Mouse (Mus musculus) C2C12 (cell line): ENCODE measurements around the gene Kirrel.
"Not testable (repeated sequence)": the region's sequence is repeated elsewhere in the genome, so short reads cannot be mapped to it uniquely, and the experiment has no call there.

Experiments used
- CEBPB ChIP-seq: IDR thresholded peaks from one replicate; pipeline ENCODE4 v1.6.1; 2011; ENCODE audit warnings: low read depth, mild to moderate bottlenecking, control low read depth, moderate library complexity
- CTCF ChIP-seq: IDR thresholded peaks from one replicate; pipeline ENCODE4 v1.5.1; 2011; ENCODE audit not compliant: control insufficient read depth, insufficient read depth, insufficient read length
- FOSL1 ChIP-seq: IDR thresholded peaks from one replicate; pipeline ENCODE4 v1.8.0; 2011; ENCODE audit warnings: mild to moderate bottlenecking, low read length; ENCODE audit not compliant: poor library complexity, insufficient read depth, severe bottlenecking
- MAX ChIP-seq: IDR thresholded peaks from one replicate; pipeline ENCODE4 v1.6.1; 2011; ENCODE audit warnings: mild to moderate bottlenecking, control low read depth
- MYOD1 ChIP-seq: IDR thresholded peaks from one replicate; pipeline ENCODE4 v1.6.1; 2011; ENCODE audit warnings: low read depth; ENCODE audit not compliant: control insufficient read depth, insufficient read length
- USF1 ChIP-seq: IDR thresholded peaks from one replicate; pipeline ENCODE4 v1.6.1; 2011; ENCODE audit warnings: low read depth, mild to moderate bottlenecking, control low read depth, moderate library complexity

DNA sequence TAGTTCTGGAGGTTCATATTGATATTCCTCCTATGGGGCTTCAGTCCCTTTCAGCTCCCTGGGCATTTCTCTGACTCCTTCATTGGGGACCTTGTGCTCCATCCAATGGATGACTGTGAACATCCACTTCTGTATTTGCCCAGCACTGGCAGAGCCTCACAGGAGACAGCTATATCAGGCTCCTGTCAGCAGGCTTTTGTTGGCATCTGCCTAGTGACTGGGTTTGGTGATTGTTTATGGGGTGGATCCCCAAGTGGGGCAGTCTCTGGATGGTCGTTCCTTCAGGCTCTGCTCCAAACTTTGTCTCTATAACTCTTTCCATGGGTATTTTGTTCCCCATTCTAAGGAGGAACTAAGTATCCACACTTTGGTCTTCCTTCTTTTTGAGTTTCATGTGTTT lies 60.7 kb downstream of the Kirrel start:
- not testable (repeated sequence) for TF ChIP-seq CTCF, USF1, MAX, CEBPB, MYOD1, FOSL1
